Mouse (Mus musculus) megakaryocyte, embryonic 14.5 days (primary cell): Measurements from ENCODE around the gene Mylk2.

Experiments
- FLI1 ChIP-seq: IDR thresholded peaks from 2 replicates; pipeline ENCODE4 v1.6.1; 2012; ENCODE audit warnings: low read length, inconsistent platforms, mixed read lengths
- GATA1 ChIP-seq: IDR thresholded peaks from 3 replicates; pipeline ENCODE4 v1.6.1; 2012; ENCODE audit warnings: mixed read lengths, low read length, inconsistent platforms, borderline replicate concordance

GRCm38 (mm10) chr2:152928988-152929370 is 17.8 kb downstream of the Mylk2 start:
- no peak for TF ChIP-seq GATA1
- no peak for TF ChIP-seq FLI1
